Mouse (Mus musculus): Measurements from ENCODE around the gene Gbp2b. TPM values are rescaled to one million over a fixed set of nuclear protein-coding genes. Genes with fewer than 3 reads are reported as not detected.
A peak's percentile ranks its signal among the peaks of the same experiment; 100 is the strongest.
"Not testable (repeated sequence)": the region's sequence is repeated elsewhere in the genome, so short reads cannot be mapped to it uniquely, and the experiment has no call there.

Gene Gbp2b
- polyA plus RNA-seq, 1 experiment from 2014 or later = 0.04 TPM

GRCm38 (mm10) chr3:142620111-142620955 is 25.7 kb downstream of the Gbp2b start, which contains the start of gene Gbp2:
Gbp2 (plus strand) TSS chr3:142620602.
- DNase-seq (ENCODE audit: low spot score) = peak; percentile 56

- DNase-seq (ENCODE audit: low spot score) = peak; percentile 48
These were observed 26.4 kb downstream of the Gbp2b start for GRCm38 (mm10) chr3:142620956-142621562.

- no peak for DNase-seq (ENCODE audit: low spot score)
These were observed 35.7 kb downstream of the Gbp2b start for GRCm38 (mm10) chr3:142630385-142630784.

- peak; percentile 70 for DNase-seq (ENCODE audit: low spot score)
These were observed 45.6 kb downstream of the Gbp2b start for GRCm38 (mm10) chr3:142640201-142640600.

GRCm38 (mm10) chr3:142645949-142646348 is 51.3 kb downstream of the Gbp2b start:
- peak; percentile 74 for DNase-seq (ENCODE audit: low spot score)

GRCm38 (mm10) chr3:142647836-142648235 is 53.2 kb downstream of the Gbp2b start:
- DNase-seq (ENCODE audit: low spot score) = not testable (repeated sequence)

- DNase-seq (ENCODE audit: low spot score) = no peak
These were observed 55.6 kb downstream of the Gbp2b start for GRCm38 (mm10) chr3:142650205-142650604.

GRCm38 (mm10) chr3:142664723-142665122 is 70.1 kb downstream of the Gbp2b start:
- no peak for DNase-seq (ENCODE audit: low spot score)

Small RNA genes lying within 50 kb of the gene (microRNA-seq; reads per million reads assigned to microRNA genes)
- not detected for gene Mir6381 (ENCODE audit: borderline number of aligned reads)

Other genes starting within 250 kb of the Gbp2b start
- gene Pdlim5, start 199.2 kb upstream of the Gbp2b start, polyA plus RNA-seq (2015; fragmentation: Nextera tagmentation; extraction: Ambion mirVana) = 13.1 and 13.7 TPM in 2 replicates
- 0.99 and 1.2 TPM in 2 replicates for gene Gbp5, start 100.9 kb upstream of the Gbp2b start, polyA plus RNA-seq (2015; fragmentation: Nextera tagmentation; extraction: Ambion mirVana)
- gene Gbp7, start 64.5 kb upstream of the Gbp2b start, polyA plus RNA-seq (2015; fragmentation: Nextera tagmentation; extraction: Ambion mirVana) = 23.4 and 26.8 TPM in 2 replicates
- 17.4 and 19.5 TPM in 2 replicates for gene Gbp3, start 34.8 kb upstream of the Gbp2b start, polyA plus RNA-seq (2015; fragmentation: Nextera tagmentation; extraction: Ambion mirVana)
- 19.3 and 19.6 TPM in 2 replicates for gene Gbp2, start 25.8 kb downstream of the Gbp2b start, polyA plus RNA-seq (2015; fragmentation: Nextera tagmentation; extraction: Ambion mirVana)
- gene Kyat3, start 106.2 kb downstream of the Gbp2b start, polyA plus RNA-seq (2015; fragmentation: Nextera tagmentation; extraction: Ambion mirVana) = 12.6 and 13.6 TPM in 2 replicates
- gene Gtf2b, start 170.2 kb downstream of the Gbp2b start, polyA plus RNA-seq (2015; fragmentation: Nextera tagmentation; extraction: Ambion mirVana) = 124 and 125 TPM in 2 replicates

Data from thymus, postnatal 0 days (tissue).